Mouse (Mus musculus): ENCODE measurements at regions not wholly inside any gene's neighbourhood (a gene's known extent, or its start where the extent isn't known, plus 50 kb on each side); places are given as distances from the start of the nearest gene placed in this dataset.

DNA sequence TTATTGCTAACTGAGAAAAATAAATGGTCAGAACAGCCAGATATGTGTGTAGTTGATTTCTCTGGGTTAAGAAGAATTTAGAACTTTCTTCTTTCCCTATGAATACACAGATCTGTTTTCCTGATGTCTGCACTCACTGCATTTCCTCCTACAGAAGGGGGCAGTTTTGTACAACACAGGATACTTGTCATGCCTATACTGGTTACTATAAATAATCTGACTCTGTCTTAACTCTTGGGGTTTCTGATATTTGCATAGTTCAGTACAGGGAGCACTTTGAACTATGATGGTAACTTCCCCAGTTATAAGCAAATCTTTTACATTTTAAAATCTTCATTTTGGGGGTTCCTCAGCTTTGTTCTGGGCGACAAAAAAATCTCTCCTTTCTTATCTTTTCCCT, 198.7 kb upstream of the Myo3a start:
- TF ChIP-seq FLI1 (IDR thresholded peaks at IDR 0.05; ENCODE audit: low read length) (no peak), GATA1 (IDR thresholded peaks at IDR 0.05; ENCODE audit: borderline replicate concordance, low read length) (no peak)
